Mouse (Mus musculus) cerebellum, adult 2 months (tissue): Measurements from ENCODE around the gene Tfrc.

ENCODE experiments used
- CTCF ChIP-seq: fragments of 200-500 bp; IDR thresholded peaks from 2 replicates; pipeline ENCODE4 v1.5.1; 2011; ENCODE audit warnings: low read depth, mild to moderate bottlenecking, control low read depth, low read length, moderate library complexity, borderline replicate concordance; ENCODE audit not compliant: insufficient read depth
- POLR2A ChIP-seq: fragments of 200-500 bp; IDR thresholded peaks from 2 replicates; pipeline ENCODE4 v1.6.1; 2011; ENCODE audit warnings: low read length, control low read depth, borderline replicate concordance; ENCODE audit not compliant: insufficient read depth

- no peak for TF ChIP-seq CTCF
- no peak for TF ChIP-seq POLR2A
Measured at GRCm38 (mm10) chr16:32633486-32634012, 24.8 kb downstream of the Tfrc start.
